14 mouse cellular contexts compared by ENCODE assay signal in genomic region chr9:58110787-58111186, GRCm38 (mm10). TPM values are rescaled to one million over a fixed set of nuclear protein-coding genes. Genes with fewer than 3 reads are reported as not detected.
DNase-seq lines count a peak whose midpoint lies in the region; ATAC-seq and TF ChIP-seq lines count a peak whose summit lies in the region.
"Had no signal": no experiment of that assay in that cellular context is flagged by ENCODE, and none has a peak within 500 bp of the region (broad histone marks: within the 10 kb centered on the region; RNA-seq: fewer than 3 reads in every experiment).

No protein-coding gene starts in this region.

- H3K4me2 ChIP-seq in hindbrain, embryonic 12.5 days (replicated peaks) = no peak overlapping the region
- no peak overlapping the region for H3K4me2 ChIP-seq in midbrain, embryonic 16.5 days (ENCODE audit: low read length)
- H3K4me2 ChIP-seq: liver, embryonic 11.5 days had no signal

- H3K27ac ChIP-seq in layer of hippocampus, adult 2 months = peak overlapping the region; percentile 91
- peak overlapping the region; percentile 94 for H3K27ac ChIP-seq in hindbrain, embryonic 12.5 days
- H3K27ac ChIP-seq in midbrain, embryonic 16.5 days (ENCODE audit: low read length) = peak overlapping the region; percentile 80

- peaks cover 13% of the 10 kb centered on the region for H3K27me3 ChIP-seq in hindbrain, embryonic 12.5 days
- no peaks in the 10 kb centered on the region for H3K27me3 ChIP-seq in midbrain, embryonic 16.5 days (ENCODE audit: control insufficient read depth, insufficient read depth, low read depth, low read length)

- no peak for DNase-seq in layer of hippocampus, adult 2 months (ENCODE audit: low spot score in 2 of 2)
- DNase-seq in layer of hippocampus, adult 8-10 months (ENCODE audit: low spot score in 2 of 2) = no peak
- peak; percentile 72 to 79 for DNase-seq in cerebellum, postnatal 14 days
- DNase-seq in adipocyte (ENCODE audit: low spot score) = no peak
- no peak for DNase-seq in testis, postnatal 14 days (ENCODE audit: low spot score)
- DNase-seq in urinary bladder, postnatal 4 days (ENCODE audit: low spot score in 2 of 2) = no peak
- DNase-seq: embryo, embryonic 11 days; lung, postnatal 36 days had no signal

- no peak overlapping the region for H3K4me3 ChIP-seq in layer of hippocampus, adult 2 months
- H3K4me3 ChIP-seq in hindbrain, embryonic 12.5 days = no peak overlapping the region
- H3K4me3 ChIP-seq in midbrain, embryonic 16.5 days (ENCODE audit: low read depth, low read length) = no peak overlapping the region

- TF ChIP-seq CTCF in layer of hippocampus, adult 2 months (conservative IDR thresholded peaks at IDR 0.05) = no peak

- no peak overlapping the region for H3K9ac ChIP-seq in hindbrain, embryonic 12.5 days
- peak overlapping the region; percentile 8; the same call in 1 of the 2 replicates for H3K9ac ChIP-seq in midbrain, embryonic 16.5 days (ENCODE audit: low read depth, low read length)

- WGBS in hindbrain, embryonic 12.5 days = 68% methylated on average over 5 of the region's 5 CpGs
- 58% methylated on average over 5 of the region's 5 CpGs for WGBS in midbrain, embryonic 16.5 days

- no peaks in the 10 kb centered on the region for H3K36me3 ChIP-seq in hindbrain, embryonic 12.5 days
- no peaks in the 10 kb centered on the region for H3K36me3 ChIP-seq in midbrain, embryonic 16.5 days (ENCODE audit: control insufficient read depth, insufficient read depth, low read length)

- no peaks in the 10 kb centered on the region for H3K9me3 ChIP-seq in hindbrain, embryonic 12.5 days (replicated peaks)
- no peaks in the 10 kb centered on the region for H3K9me3 ChIP-seq in midbrain, embryonic 16.5 days (replicated peaks; ENCODE audit: control insufficient read depth, low read length, poor library complexity, severe bottlenecking)

- ATAC-seq in hindbrain, embryonic 12.5 days (ENCODE audit: low FRiP score) = no peak
- ATAC-seq in midbrain, embryonic 16.5 days = no peak

- peaks cover 65% of the 10 kb centered on the region for H3K4me1 ChIP-seq in hindbrain, embryonic 12.5 days
- peaks cover 48% of the 10 kb centered on the region for H3K4me1 ChIP-seq in midbrain, embryonic 16.5 days (ENCODE audit: control insufficient read depth, insufficient read depth, low read length)

RNA-seq across cellular contexts. Expression of gene Ccdc33, which starts 7.8 kb away (rescaled TPM):
- under 1 TPM; 0.29 to 0.49 TPM for total RNA-seq in layer of hippocampus, adult 2 months (2021)
- 1 to 10 TPM in 3 of 4 experiments, under 1 TPM in 1; 0.87 to 2.0 (median 1.3) TPM for total RNA-seq in layer of hippocampus, adult 8-10 months (2022)
- polyA plus RNA-seq in hindbrain, embryonic 12.5 days (2016; fragmentation: Nextera tagmentation; extraction: Ambion mirVana) = 1.0 and 1.5 TPM in 2 replicates
- 0.31 and 0.90 TPM in 2 replicates for polyA plus RNA-seq in midbrain, embryonic 16.5 days (2015; fragmentation: Nextera tagmentation; extraction: Ambion mirVana)
- total RNA-seq: gastrocnemius, postnatal 4 days; MEL had no signal
- polyA plus RNA-seq: liver, embryonic 11.5 days; stomach, embryonic 16.5 days had no signal

RNA-seq across cellular contexts. Expression of gene Stra6, which starts 47.2 kb away (rescaled TPM):
- total RNA-seq in layer of hippocampus, adult 2 months (2021) = 10 to 100 TPM; 17.1 to 17.7 TPM
- 10 to 100 TPM; 17.0 to 22.6 (median 18.2) TPM for total RNA-seq in layer of hippocampus, adult 8-10 months (2022)
- polyA plus RNA-seq in hindbrain, embryonic 12.5 days (2016; fragmentation: Nextera tagmentation; extraction: Ambion mirVana) = 14.8 and 17.6 TPM in 2 replicates
- polyA plus RNA-seq in midbrain, embryonic 16.5 days (2015; fragmentation: Nextera tagmentation; extraction: Ambion mirVana) = 8.1 and 9.7 TPM in 2 replicates
- total RNA-seq: MEL had no signal

Comparison
In these comparisons a context has a peak if more than half of its experiments do, and no peak if none do; other contexts are left out.
1. DNase-seq: peak in cerebellum, postnatal 14 days (2 of 2); none in layer of hippocampus, adult 2 months (0 of 2), layer of hippocampus, adult 8-10 months (0 of 2), adipocyte (single experiment), testis, postnatal 14 days (single experiment) and urinary bladder, postnatal 4 days (0 of 2).
2. Peak in every context shown above with its lines, with median percentiles within 50 percentile points of each other: H3K27ac ChIP-seq.